Mouse (Mus musculus): ENCODE data around the gene Gm3233. TPM values are rescaled to one million over a fixed set of nuclear protein-coding genes. Genes with fewer than 3 reads are reported as not detected.
"Not testable (repeated sequence)": the region's sequence is repeated elsewhere in the genome, so short reads cannot be mapped to it uniquely, and the experiment has no call there.

The Gm3233 gene
- polyA plus RNA-seq, 2 experiments, result not detected

GRCm38 (mm10) chr10:77794976-77795375 lies 35.5 kb upstream of the Gm3233 start, which contains the start of gene Gm9639:
Gene Gm9639, minus strand, starts transcription at chr10:77795076.
- no peak within 1 kb of the TSS for H3K4me3 ChIP-seq (ENCODE audit: insufficient read depth in 1 of 2, low read depth in 2 of 2, low read length in 2 of 2)
- ATAC-seq (ENCODE audit: insufficient read depth) (no peak), DNase-seq (ENCODE audit: low read depth in 3 of 3, low spot score in 3 of 3) (no peak)
- H3K36me3 ChIP-seq (replicated peaks; ENCODE audit: control insufficient read depth, insufficient read depth, low read depth), result no peaks in the 10 kb centered on the region
- no peaks in the 10 kb centered on the region for H3K9me3 ChIP-seq (ENCODE audit: control insufficient read depth, low read length)
- WGBS (ENCODE audit: insufficient replicate concordance), result 33% methylated on average over 2 of the region's 2 CpGs
- H3K27me3 ChIP-seq (ENCODE audit: control insufficient read depth, insufficient read depth, low read length), result no peaks in the 10 kb centered on the region
- H3K4me1 ChIP-seq (replicated peaks; ENCODE audit: control insufficient read depth in 2 of 2, insufficient read depth in 2 of 2, low read length in 1 of 2), result no peaks in the 10 kb centered on the region
- no peak within 1 kb of the TSS for H3K9ac ChIP-seq (replicated peaks)
- H3K27ac ChIP-seq, result no peak within 1 kb of the TSS
- no peak for TF ChIP-seq EP300 (IDR thresholded peaks at IDR 0.05; ENCODE audit: low read depth)
- no peak for TF ChIP-seq CTCF (IDR thresholded peaks at IDR 0.05; ENCODE audit: low read depth)
- no peak within 1 kb of the TSS for H3K4me2 ChIP-seq (ENCODE audit: low read depth)

- Histone ChIP-seq H3K9ac (replicated peaks) (no peak overlapping the region), H3K4me1 (replicated peaks; ENCODE audit: control insufficient read depth in 2 of 2, insufficient read depth in 2 of 2, low read length in 1 of 2) (no peaks in the 10 kb centered on the region), H3K4me2 (ENCODE audit: low read depth) (no peak overlapping the region), H3K36me3 (replicated peaks; ENCODE audit: control insufficient read depth, insufficient read depth, low read depth) (no peaks in the 10 kb centered on the region), H3K4me3 (ENCODE audit: insufficient read depth in 1 of 2, low read depth in 2 of 2, low read length in 2 of 2) (no peak overlapping the region), H3K27ac (no peak overlapping the region), H3K27me3 (ENCODE audit: control insufficient read depth, insufficient read depth, low read length) (no peaks in the 10 kb centered on the region), H3K9me3 (ENCODE audit: control insufficient read depth, low read length) (no peaks in the 10 kb centered on the region)
- no peak for DNase-seq (ENCODE audit: low read depth in 3 of 3, low spot score in 3 of 3)
- 52% methylated on average over 2 of the region's 2 CpGs for WGBS (ENCODE audit: insufficient replicate concordance)
- TF ChIP-seq EP300 (IDR thresholded peaks at IDR 0.05; ENCODE audit: low read depth), result no peak
- no peak for TF ChIP-seq CTCF (IDR thresholded peaks at IDR 0.05; ENCODE audit: low read depth)
- no peak for ATAC-seq (ENCODE audit: insufficient read depth)
Measured at GRCm38 (mm10) chr10:77788621-77789020, 29.1 kb upstream of the Gm3233 start.

GRCm38 (mm10) chr10:77787876-77788275 lies 28.4 kb upstream of the Gm3233 start, which contains the start of gene Gm7137:
Gene Gm7137, minus strand, starts transcription at chr10:77788200.
- not testable (repeated sequence) for H3K36me3 ChIP-seq (replicated peaks; ENCODE audit: control insufficient read depth, insufficient read depth, low read depth); H3K27me3 ChIP-seq (ENCODE audit: control insufficient read depth, insufficient read depth, low read length); DNase-seq (ENCODE audit: low read depth in 3 of 3, low spot score in 3 of 3); H3K4me1 ChIP-seq (replicated peaks; ENCODE audit: control insufficient read depth in 2 of 2, insufficient read depth in 2 of 2, low read length in 1 of 2); H3K4me2 ChIP-seq (ENCODE audit: low read depth); ATAC-seq (ENCODE audit: insufficient read depth); H3K9ac ChIP-seq (replicated peaks); H3K27ac ChIP-seq; H3K9me3 ChIP-seq (ENCODE audit: control insufficient read depth, low read length); H3K4me3 ChIP-seq (ENCODE audit: insufficient read depth in 1 of 2, low read depth in 2 of 2, low read length in 2 of 2)
- no CpG with 5 or more reads among the region's 1 CpGs for WGBS (ENCODE audit: insufficient replicate concordance)

- H3K4me1 ChIP-seq (replicated peaks; ENCODE audit: control insufficient read depth in 2 of 2, insufficient read depth in 2 of 2, low read length in 1 of 2); ATAC-seq (ENCODE audit: insufficient read depth); H3K27me3 ChIP-seq (ENCODE audit: control insufficient read depth, insufficient read depth, low read length); H3K9ac ChIP-seq (replicated peaks); H3K27ac ChIP-seq; H3K4me2 ChIP-seq (ENCODE audit: low read depth); DNase-seq (ENCODE audit: low read depth in 3 of 3, low spot score in 3 of 3); H3K9me3 ChIP-seq (ENCODE audit: control insufficient read depth, low read length); H3K36me3 ChIP-seq (replicated peaks; ENCODE audit: control insufficient read depth, insufficient read depth, low read depth); H3K4me3 ChIP-seq (ENCODE audit: insufficient read depth in 1 of 2, low read depth in 2 of 2, low read length in 2 of 2): not testable (repeated sequence)
- 50% methylated on average over 1 of the region's 3 CpGs for WGBS (ENCODE audit: insufficient replicate concordance)
Measured at GRCm38 (mm10) chr10:77783396-77783795, 23.9 kb upstream of the Gm3233 start.

- H3K36me3 ChIP-seq (replicated peaks; ENCODE audit: control insufficient read depth, insufficient read depth, low read depth); DNase-seq (ENCODE audit: low read depth in 3 of 3, low spot score in 3 of 3); ATAC-seq (ENCODE audit: insufficient read depth); H3K4me1 ChIP-seq (replicated peaks; ENCODE audit: control insufficient read depth in 2 of 2, insufficient read depth in 2 of 2, low read length in 1 of 2); H3K4me3 ChIP-seq (ENCODE audit: insufficient read depth in 1 of 2, low read depth in 2 of 2, low read length in 2 of 2); H3K27me3 ChIP-seq (ENCODE audit: control insufficient read depth, insufficient read depth, low read length); H3K4me2 ChIP-seq (ENCODE audit: low read depth); H3K9ac ChIP-seq (replicated peaks); H3K27ac ChIP-seq; H3K9me3 ChIP-seq (ENCODE audit: control insufficient read depth, low read length): not testable (repeated sequence)
- WGBS (ENCODE audit: insufficient replicate concordance), result 50% methylated on average over 1 of the region's 1 CpGs
Measured at GRCm38 (mm10) chr10:77782442-77782841, 23.0 kb upstream of the Gm3233 start, which contains the start of gene Gm3250. Gene Gm3250, minus strand, starts transcription at chr10:77782542.

- not testable (repeated sequence) for ATAC-seq (ENCODE audit: insufficient read depth); H3K4me3 ChIP-seq (ENCODE audit: insufficient read depth in 1 of 2, low read depth in 2 of 2, low read length in 2 of 2); DNase-seq (ENCODE audit: low read depth in 3 of 3, low spot score in 3 of 3); H3K4me2 ChIP-seq (ENCODE audit: low read depth); H3K27me3 ChIP-seq (ENCODE audit: control insufficient read depth, insufficient read depth, low read length); H3K9ac ChIP-seq (replicated peaks); H3K9me3 ChIP-seq (ENCODE audit: control insufficient read depth, low read length); H3K36me3 ChIP-seq (replicated peaks; ENCODE audit: control insufficient read depth, insufficient read depth, low read depth); H3K27ac ChIP-seq; H3K4me1 ChIP-seq (replicated peaks; ENCODE audit: control insufficient read depth in 2 of 2, insufficient read depth in 2 of 2, low read length in 1 of 2)
- WGBS (ENCODE audit: insufficient replicate concordance), result 33% methylated on average over 1 of the region's 1 CpGs
Measured at GRCm38 (mm10) chr10:77776844-77777243, 17.4 kb upstream of the Gm3233 start, which contains the start of gene Gm7138. Gene Gm7138, minus strand, starts transcription at chr10:77776944.

GRCm38 (mm10) chr10:77772142-77772541 lies 12.7 kb upstream of the Gm3233 start:
- 22% methylated on average over 1 of the region's 3 CpGs for WGBS (ENCODE audit: insufficient replicate concordance)
- ATAC-seq (ENCODE audit: insufficient read depth), result not testable (repeated sequence)

GRCm38 (mm10) chr10:77771225-77771624 lies 11.7 kb upstream of the Gm3233 start, which contains the start of gene Gm3238:
Gene Gm3238, minus strand, starts transcription at chr10:77771325.
- H3K27ac ChIP-seq; H3K27me3 ChIP-seq (ENCODE audit: control insufficient read depth, insufficient read depth, low read length); H3K4me1 ChIP-seq (replicated peaks; ENCODE audit: control insufficient read depth in 2 of 2, insufficient read depth in 2 of 2, low read length in 1 of 2); H3K9ac ChIP-seq (replicated peaks); H3K4me3 ChIP-seq (ENCODE audit: insufficient read depth in 1 of 2, low read depth in 2 of 2, low read length in 2 of 2); H3K9me3 ChIP-seq (ENCODE audit: control insufficient read depth, low read length); H3K36me3 ChIP-seq (replicated peaks; ENCODE audit: control insufficient read depth, insufficient read depth, low read depth); ATAC-seq (ENCODE audit: insufficient read depth); H3K4me2 ChIP-seq (ENCODE audit: low read depth); DNase-seq (ENCODE audit: low read depth in 3 of 3, low spot score in 3 of 3): not testable (repeated sequence)
- WGBS (ENCODE audit: insufficient replicate concordance), result 20% methylated on average over 1 of the region's 1 CpGs

More at GRCm38 (mm10) chr10:77772142-77772541, 12.7 kb upstream of the Gm3233 start:
- H3K4me1 ChIP-seq (replicated peaks; ENCODE audit: control insufficient read depth in 2 of 2, insufficient read depth in 2 of 2, low read length in 1 of 2); H3K4me3 ChIP-seq (ENCODE audit: insufficient read depth in 1 of 2, low read depth in 2 of 2, low read length in 2 of 2); H3K27me3 ChIP-seq (ENCODE audit: control insufficient read depth, insufficient read depth, low read length); DNase-seq (ENCODE audit: low read depth in 3 of 3, low spot score in 3 of 3); H3K4me2 ChIP-seq (ENCODE audit: low read depth); H3K27ac ChIP-seq; H3K9me3 ChIP-seq (ENCODE audit: control insufficient read depth, low read length); H3K9ac ChIP-seq (replicated peaks); H3K36me3 ChIP-seq (replicated peaks; ENCODE audit: control insufficient read depth, insufficient read depth, low read depth): not testable (repeated sequence)

All from liver, embryonic 14.5 days (tissue).